Mouse (Mus musculus): Measurements from ENCODE around the gene Dusp16.
"Not testable (repeated sequence)": the region's sequence is repeated elsewhere in the genome, so short reads cannot be mapped to it uniquely, and the experiment has no call there.

The Dusp16 gene

DNA sequence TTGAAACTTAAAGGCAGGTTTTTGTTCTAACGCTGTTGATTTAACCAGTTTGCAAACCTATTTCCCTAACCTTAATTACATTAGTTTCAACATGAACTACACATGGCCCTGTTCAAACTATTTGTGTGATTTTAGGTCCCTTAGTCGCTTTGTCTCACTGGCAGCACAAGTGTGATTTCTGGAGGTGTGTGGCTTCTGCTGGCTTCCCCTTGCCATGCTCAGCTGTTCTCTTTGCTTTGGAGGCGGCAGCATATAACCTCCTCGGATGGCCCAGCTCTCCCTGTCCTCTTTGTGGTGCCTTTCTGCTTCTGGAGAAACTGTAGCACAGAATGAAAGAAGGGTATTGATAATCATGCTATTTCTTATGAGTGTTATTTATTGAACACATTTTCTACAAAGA is 114.9 kb downstream of the Dusp16 start:
- Histone ChIP-seq H3K36me3 (ENCODE audit: insufficient read depth, low read length) (no peaks in the 10 kb centered on the region), H3K27me3 (ENCODE audit: insufficient read depth, low read length) (no peaks in the 10 kb centered on the region), H3K9me3 (ENCODE audit: low read length) (no peaks in the 10 kb centered on the region), H3K4me3 (replicated peaks; ENCODE audit: low read length) (no peak overlapping the region), H3K4me1 (replicated peaks; ENCODE audit: low read depth, low read length) (peaks cover 7% of the 10 kb centered on the region)
- TF ChIP-seq POU5F1 (IDR thresholded peaks at IDR 0.05; ENCODE audit: borderline replicate concordance, low read length) (no peak), NANOG (IDR thresholded peaks at IDR 0.05; ENCODE audit: borderline replicate concordance, low read length) (no peak), CTCF (conservative IDR thresholded peaks at IDR 0.05; ENCODE audit: low read length) (no peak)

DNA sequence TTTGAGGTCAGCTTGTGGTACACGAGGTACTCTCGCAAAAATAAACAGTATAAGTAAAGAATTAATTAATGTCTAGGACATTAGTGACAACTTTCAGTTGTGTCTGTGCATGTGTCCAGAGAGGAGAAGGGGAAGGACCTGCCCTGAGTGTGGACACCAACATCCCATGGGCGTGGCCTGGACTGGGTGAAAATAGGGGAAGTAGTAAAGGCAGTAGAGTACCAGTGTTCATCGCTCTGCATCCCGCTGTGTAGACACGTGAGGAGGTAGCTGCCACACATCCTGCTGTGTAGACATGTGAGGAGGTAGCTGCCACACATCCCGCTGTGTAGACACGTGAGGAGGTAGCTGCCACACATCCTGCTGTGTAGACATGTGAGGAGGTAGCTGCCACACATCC is 118.7 kb downstream of the Dusp16 start:
- H3K36me3 ChIP-seq (ENCODE audit: insufficient read depth, low read length) = not testable (repeated sequence)

DNA sequence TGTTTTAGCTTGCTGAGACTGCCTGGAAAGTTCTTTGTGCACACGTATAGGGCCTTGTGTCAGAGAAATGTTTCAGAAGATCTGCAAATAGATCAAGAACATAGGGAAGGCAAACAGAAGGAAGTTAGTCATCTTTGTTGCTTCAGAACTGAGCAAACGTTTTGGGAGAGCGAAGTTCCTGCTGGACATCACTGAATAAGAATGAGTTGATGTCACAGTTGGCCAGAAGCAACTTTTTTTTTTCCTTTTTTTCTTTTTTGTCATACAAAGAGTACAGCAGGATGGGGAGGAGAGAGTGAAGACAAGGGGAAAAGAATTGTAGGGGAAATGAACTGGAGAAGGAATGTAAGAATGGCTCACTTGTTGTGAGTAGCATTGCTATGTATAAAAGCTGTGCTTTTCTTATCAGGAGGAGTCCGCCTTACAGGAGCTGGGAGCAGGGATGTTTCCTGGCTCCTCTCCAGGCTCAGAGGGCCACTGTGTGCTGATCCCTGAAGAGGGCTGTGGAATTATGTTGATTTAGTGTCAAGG is 121.5 kb downstream of the Dusp16 start:
- H3K4me1 ChIP-seq (replicated peaks; ENCODE audit: low read depth, low read length) = peaks cover 5% of the 10 kb centered on the region
- H3K27me3 ChIP-seq (ENCODE audit: insufficient read depth, low read length) = no peaks in the 10 kb centered on the region
- H3K4me3 ChIP-seq (replicated peaks; ENCODE audit: low read length) = no peak overlapping the region
- no peaks in the 10 kb centered on the region for H3K36me3 ChIP-seq (ENCODE audit: insufficient read depth, low read length)
- TF ChIP-seq NANOG (IDR thresholded peaks at IDR 0.05; ENCODE audit: borderline replicate concordance, low read length) (no peak), CTCF (conservative IDR thresholded peaks at IDR 0.05; ENCODE audit: low read length) (no peak), POU5F1 (IDR thresholded peaks at IDR 0.05; ENCODE audit: borderline replicate concordance, low read length) (no peak)
- H3K9me3 ChIP-seq (ENCODE audit: low read length) = no peaks in the 10 kb centered on the region

More for the DNA sequence above, 118.7 kb downstream of the Dusp16 start:
- not testable (repeated sequence) for H3K27me3 ChIP-seq (ENCODE audit: insufficient read depth, low read length); H3K4me3 ChIP-seq (replicated peaks; ENCODE audit: low read length); H3K4me1 ChIP-seq (replicated peaks; ENCODE audit: low read depth, low read length); H3K9me3 ChIP-seq (ENCODE audit: low read length)

DNA sequence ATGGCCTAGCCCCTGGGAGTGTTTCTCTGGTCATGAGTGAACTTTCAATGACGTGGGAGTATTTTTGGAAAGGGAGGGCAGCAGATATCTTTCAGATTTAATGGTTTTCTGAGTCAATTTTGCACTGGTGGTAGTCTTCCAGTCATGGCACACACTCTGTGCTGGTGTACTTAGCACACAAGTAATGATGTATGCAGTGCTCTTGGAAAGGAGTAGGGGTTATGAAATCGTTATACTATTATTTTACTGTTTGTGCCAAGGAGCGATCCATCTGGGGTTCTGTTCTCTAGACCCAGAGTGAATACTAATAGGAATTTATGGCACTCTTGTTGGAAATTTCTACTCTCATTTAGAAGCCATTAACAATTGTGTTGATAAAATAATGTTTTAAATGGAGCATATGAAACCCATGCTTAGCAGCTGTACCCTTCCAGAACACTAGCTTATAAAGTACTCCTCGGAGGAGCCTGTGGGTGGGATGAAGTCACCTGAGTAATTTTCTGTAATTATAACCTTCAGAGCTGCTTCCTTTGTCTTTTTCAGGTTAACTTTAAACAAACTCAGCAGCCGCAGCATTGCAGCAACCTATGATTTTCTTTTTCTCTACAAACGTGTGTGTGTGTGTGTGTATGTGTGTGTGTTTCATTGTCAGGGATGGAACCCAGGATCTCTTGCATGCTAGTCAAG is 123.1 kb downstream of the Dusp16 start:
- H3K36me3 ChIP-seq (ENCODE audit: insufficient read depth, low read length) = no peaks in the 10 kb centered on the region
- no peaks in the 10 kb centered on the region for H3K27me3 ChIP-seq (ENCODE audit: insufficient read depth, low read length)
- H3K9me3 ChIP-seq (ENCODE audit: low read length) = no peaks in the 10 kb centered on the region
- TF ChIP-seq CTCF (conservative IDR thresholded peaks at IDR 0.05; ENCODE audit: low read length) (no peak), POU5F1 (IDR thresholded peaks at IDR 0.05; ENCODE audit: borderline replicate concordance, low read length) (no peak), NANOG (IDR thresholded peaks at IDR 0.05; ENCODE audit: borderline replicate concordance, low read length) (no peak)
- 0 out of 2 replicates have a peak, but pooled peaks cover 3% of the 10 kb centered on the region for H3K4me1 ChIP-seq (replicated peaks; ENCODE audit: low read depth, low read length)
- H3K4me3 ChIP-seq (replicated peaks; ENCODE audit: low read length) = no peak overlapping the region

DNA sequence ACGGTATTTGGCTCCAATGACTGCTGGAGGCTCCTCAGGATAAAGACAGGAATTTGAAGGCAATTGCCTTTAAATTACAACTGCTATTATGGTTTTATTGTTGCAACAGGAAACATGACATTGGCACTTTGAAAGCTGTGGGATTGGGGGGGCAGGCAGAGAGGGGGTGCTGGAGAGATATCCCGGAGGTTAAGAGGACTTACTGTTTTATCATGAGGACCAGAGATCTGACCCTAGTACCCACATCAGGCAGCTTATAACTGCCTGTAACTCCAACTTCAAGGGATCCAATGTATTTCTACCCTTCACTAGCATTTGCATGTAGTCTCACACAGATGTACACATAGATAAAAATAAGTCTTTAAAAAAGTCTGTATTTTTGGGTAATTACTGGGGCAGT is 123.9 kb downstream of the Dusp16 start:
- no peaks in the 10 kb centered on the region for H3K27me3 ChIP-seq (ENCODE audit: insufficient read depth, low read length)
- 0 out of 2 replicates have a peak, but pooled peaks cover 3% of the 10 kb centered on the region for H3K4me1 ChIP-seq (replicated peaks; ENCODE audit: low read depth, low read length)
- no peak overlapping the region for H3K4me3 ChIP-seq (replicated peaks; ENCODE audit: low read length)
- H3K36me3 ChIP-seq (ENCODE audit: insufficient read depth, low read length) = no peaks in the 10 kb centered on the region
- TF ChIP-seq NANOG (IDR thresholded peaks at IDR 0.05; ENCODE audit: borderline replicate concordance, low read length) = no peak
- no peak for TF ChIP-seq POU5F1 (IDR thresholded peaks at IDR 0.05; ENCODE audit: borderline replicate concordance, low read length)
- TF ChIP-seq CTCF (conservative IDR thresholded peaks at IDR 0.05; ENCODE audit: low read length) = no peak
- no peaks in the 10 kb centered on the region for H3K9me3 ChIP-seq (ENCODE audit: low read length)

- no peaks in the 10 kb centered on the region for H3K27me3 ChIP-seq (ENCODE audit: insufficient read depth, low read length)
- TF ChIP-seq POU5F1 (IDR thresholded peaks at IDR 0.05; ENCODE audit: borderline replicate concordance, low read length) (no peak), CTCF (conservative IDR thresholded peaks at IDR 0.05; ENCODE audit: low read length) (no peak), NANOG (IDR thresholded peaks at IDR 0.05; ENCODE audit: borderline replicate concordance, low read length) (no peak)
- 0 out of 2 replicates have a peak, but pooled peaks cover 3% of the 10 kb centered on the region for H3K4me1 ChIP-seq (replicated peaks; ENCODE audit: low read depth, low read length)
Measured at GRCm38 (mm10) chr6:134665817-134666216, 126.6 kb downstream of the Dusp16 start.

More at GRCm38 (mm10) chr6:134665817-134666216, 126.6 kb downstream of the Dusp16 start:
- no peak overlapping the region for H3K4me3 ChIP-seq (replicated peaks; ENCODE audit: low read length)
- H3K36me3 ChIP-seq (ENCODE audit: insufficient read depth, low read length) = no peaks in the 10 kb centered on the region
- H3K9me3 ChIP-seq (ENCODE audit: low read length) = no peaks in the 10 kb centered on the region
